Mouse (Mus musculus) lung, adult 2 months (tissue): Measurements from ENCODE around the gene Gcgr.

ENCODE experiments used
- CTCF ChIP-seq: fragments of 200-500 bp; IDR thresholded peaks from 2 replicates; pipeline ENCODE4 v1.5.1; 2011; ENCODE audit warnings: mild to moderate bottlenecking, low read length, control low read depth; ENCODE audit not compliant: insufficient read depth
- POLR2A ChIP-seq: fragments of 200-500 bp; IDR thresholded peaks from 2 replicates; pipeline ENCODE4 v1.6.1; 2011; ENCODE audit warnings: low read depth, mild to moderate bottlenecking, control low read depth, low read length, borderline replicate concordance; ENCODE audit errors: extremely low read depth

- no peak for TF ChIP-seq POLR2A
- no peak for TF ChIP-seq CTCF
Observed at GRCm38 (mm10) chr11:120488516-120488915, 42.0 kb upstream of the Gcgr start.
